Mouse (Mus musculus) kidney, embryonic 16.5 days (tissue): Measurements from ENCODE around the gene Hunk. TPM values are rescaled to one million over a fixed set of nuclear protein-coding genes. Genes with fewer than 3 reads are reported as not detected.

Experiments
- ATAC-seq: fragments of 200-750 bp; cut with Nextera tagmentation; 2 replicates; pipeline ENCODE4 v1.8.0; 2017; ENCODE audit warnings: moderate TSS enrichment; ENCODE audit not compliant: low FRiP score, low TSS enrichment
- H3K27ac ChIP-seq: fragments of 300-500 bp; sonication (generic); 2 replicates; pipeline ENCODE4 v1.5.1; 2014; ENCODE audit warnings: low read length
- H3K27me3 ChIP-seq: fragments of 300-500 bp; sonication (generic); 2 replicates; pipeline ENCODE4 v1.6.1; 2014; ENCODE audit warnings: low read length, control low read depth, mixed read lengths; ENCODE audit not compliant: insufficient read depth
- H3K36me3 ChIP-seq: fragments of 300-500 bp; sonication (generic); 2 replicates; pipeline ENCODE4 v1.6.1; 2014; ENCODE audit warnings: low read length, control low read depth, mixed read lengths; ENCODE audit not compliant: insufficient read depth
- H3K4me1 ChIP-seq: fragments of 300-500 bp; sonication (generic); 2 replicates; pipeline ENCODE4 v1.6.1; 2014; ENCODE audit warnings: low read length, control low read depth, mixed read lengths; ENCODE audit not compliant: insufficient read depth
- H3K4me2 ChIP-seq: fragments of 300-500 bp; sonication (generic); replicated peaks from 2 replicates; pipeline ENCODE4 v1.6.1; 2014; ENCODE audit warnings: low read depth, low read length
- H3K4me3 ChIP-seq: fragments of 300-500 bp; sonication (generic); 2 replicates; pipeline ENCODE4 v1.5.1; 2014; ENCODE audit warnings: mild to moderate bottlenecking, low read length
- H3K9ac ChIP-seq: fragments of 300-500 bp; sonication (generic); replicated peaks from 2 replicates; pipeline ENCODE4 v1.6.1; 2014; ENCODE audit warnings: low read length
- H3K9me3 ChIP-seq: fragments of 300-500 bp; sonication (generic); 2 replicates; pipeline ENCODE4 v1.6.1; 2016; ENCODE audit warnings: low read length, control low read depth
- WGBS: fragments of 180-500 bp; shearing (Covaris S2); extraction: QIAGEN DNeasy Blood & Tissue Kit; methylation state at CpG from one replicate; pipeline ENCODE4 v1.1.7; 2014; 5-methylcytosine and 5-hydroxymethylcytosine counted together
- polyA plus RNA-seq: library from polyadenylated mRNA; unstranded; fragments of >200 nt; fragmentation: Nextera tagmentation; extraction: Ambion mirVana; gene quantifications from 2 replicates; pipeline ENCODE4 v1.2.1, GENCODE M21; 2015

Hunk gene
- polyA plus RNA-seq, 1 experiment from 2014 or later, result 11.3 TPM

DNA sequence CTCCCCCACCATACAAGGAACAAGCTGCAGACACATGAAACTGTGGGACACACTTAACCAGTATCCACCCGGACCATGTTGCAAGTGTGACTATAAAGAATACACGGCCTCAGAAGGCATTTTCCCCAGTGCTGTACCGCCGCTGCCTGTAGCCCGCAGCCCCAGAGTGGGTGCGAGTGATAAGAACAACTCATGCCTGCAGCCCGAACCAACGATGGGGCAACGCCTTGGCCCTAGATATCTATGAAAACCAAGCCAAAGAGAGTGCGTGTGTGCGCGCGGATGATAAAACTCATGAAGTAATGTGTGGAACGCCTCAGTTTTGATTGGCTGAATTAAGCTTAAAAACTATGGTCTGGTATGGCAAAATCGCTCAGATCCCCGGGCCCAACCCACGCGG, 138.1 kb downstream of the Hunk start:
- H3K36me3 ChIP-seq, result no peaks in the 10 kb centered on the region
- no peak overlapping the region for H3K9ac ChIP-seq
- 0 out of 2 replicates have a peak, but pooled peaks have one; percentile 10 for ATAC-seq
- H3K27ac ChIP-seq, result peak overlapping the region; percentile 56; the same call in 1 of the 2 replicates
- H3K27me3 ChIP-seq, result no peaks in the 10 kb centered on the region
- peaks cover 4% of the 10 kb centered on the region; the same call in 1 of the 2 replicates for H3K9me3 ChIP-seq
- H3K4me2 ChIP-seq, result no peak overlapping the region
- H3K4me1 ChIP-seq, result peaks cover 18% of the 10 kb centered on the region
- 87% methylated on average over 18 of the region's 18 CpGs for WGBS
- no peak overlapping the region for H3K4me3 ChIP-seq

DNA sequence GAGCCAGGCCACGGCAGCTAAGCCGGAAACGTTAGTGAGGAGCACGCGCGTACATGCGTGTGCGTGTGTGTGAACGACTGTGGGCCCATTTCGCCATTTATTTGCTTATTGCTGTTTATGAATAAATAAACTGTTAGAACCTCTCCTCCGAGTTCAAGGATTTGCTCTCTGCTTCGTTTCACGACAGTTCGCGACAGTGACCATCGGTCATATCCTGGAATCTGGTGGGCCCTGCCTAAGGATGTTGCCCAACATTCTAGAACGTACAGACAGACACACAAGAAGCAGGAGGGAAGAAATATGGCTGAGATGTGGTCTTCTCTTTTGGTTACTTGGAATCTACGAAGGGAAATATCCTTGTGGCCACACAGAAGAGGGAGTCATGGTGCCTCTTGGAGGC, 138.6 kb downstream of the Hunk start:
- no peak for ATAC-seq
- Histone ChIP-seq H3K4me2 (no peak overlapping the region), H3K4me3 (no peak overlapping the region), H3K9me3 (peaks cover 4% of the 10 kb centered on the region; the same call in 1 of the 2 replicates), H3K9ac (no peak overlapping the region), H3K4me1 (peaks cover 18% of the 10 kb centered on the region), H3K27me3 (no peaks in the 10 kb centered on the region), H3K27ac (no peak overlapping the region), H3K36me3 (no peaks in the 10 kb centered on the region)
- WGBS, result 96% methylated on average over 18 of the region's 18 CpGs

DNA sequence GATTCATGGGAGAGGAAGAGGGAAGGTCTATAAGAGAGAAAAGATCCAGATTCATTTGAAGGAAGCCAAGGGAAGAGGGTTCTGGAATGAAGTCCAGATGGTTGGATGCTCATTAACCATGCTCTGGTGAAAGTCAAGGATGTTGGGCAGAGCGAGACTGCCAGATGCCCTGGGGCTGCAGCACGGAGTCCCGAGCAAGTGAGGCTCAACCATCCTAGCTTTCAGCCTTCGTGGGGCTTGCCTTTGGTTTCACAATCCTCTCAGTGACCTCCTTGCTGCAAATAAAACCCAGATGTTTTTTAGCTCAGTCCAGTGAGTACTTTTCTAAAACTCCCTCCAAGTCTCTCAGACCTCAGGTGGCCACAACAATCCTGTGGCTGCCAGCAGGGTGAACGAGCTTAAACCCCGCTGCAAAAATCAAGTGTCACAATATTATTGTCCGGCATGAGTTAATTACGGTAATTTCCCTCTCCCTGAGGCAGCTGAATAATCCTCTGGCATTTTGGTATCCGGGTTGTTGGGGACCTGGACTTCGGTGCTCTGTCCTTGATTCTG, 147.4 kb downstream of the Hunk start:
- H3K4me3 ChIP-seq, result no peak overlapping the region
- H3K4me2 ChIP-seq, result no peak overlapping the region
- peaks cover 4% of the 10 kb centered on the region; the same call in 1 of the 2 replicates for H3K4me1 ChIP-seq
- no peak overlapping the region for H3K27ac ChIP-seq
- H3K9me3 ChIP-seq, result no peaks in the 10 kb centered on the region; the same call in 1 of the 2 replicates
- no peak overlapping the region for H3K9ac ChIP-seq
- H3K27me3 ChIP-seq, result no peaks in the 10 kb centered on the region
- H3K36me3 ChIP-seq, result no peaks in the 10 kb centered on the region
- ATAC-seq, result no peak
- WGBS, result 38% methylated on average over 10 of the region's 10 CpGs

DNA sequence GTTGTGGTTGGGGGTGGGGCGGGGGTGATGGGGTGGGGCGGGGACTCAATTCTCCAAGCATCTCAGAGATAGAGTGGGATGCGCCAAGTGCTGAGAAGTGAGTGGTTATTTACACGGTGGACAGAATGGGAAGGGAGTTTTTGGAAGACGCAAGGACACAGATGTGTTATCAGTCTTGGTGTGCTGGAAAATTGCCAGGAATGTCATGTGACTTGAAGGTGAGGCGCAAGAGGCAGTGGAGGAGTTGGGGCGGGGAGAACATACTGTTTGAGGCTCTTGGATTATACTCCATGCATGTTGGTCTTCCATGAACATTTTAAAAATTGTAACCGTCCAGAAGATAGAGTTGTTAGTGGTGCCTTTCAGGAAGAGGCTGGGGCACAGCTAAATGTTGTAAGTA, 148.8 kb downstream of the Hunk start:
- H3K9me3 ChIP-seq, result no peaks in the 10 kb centered on the region; the same call in 1 of the 2 replicates
- no peak for ATAC-seq
- 83% methylated on average over 8 of the region's 8 CpGs for WGBS

DNA sequence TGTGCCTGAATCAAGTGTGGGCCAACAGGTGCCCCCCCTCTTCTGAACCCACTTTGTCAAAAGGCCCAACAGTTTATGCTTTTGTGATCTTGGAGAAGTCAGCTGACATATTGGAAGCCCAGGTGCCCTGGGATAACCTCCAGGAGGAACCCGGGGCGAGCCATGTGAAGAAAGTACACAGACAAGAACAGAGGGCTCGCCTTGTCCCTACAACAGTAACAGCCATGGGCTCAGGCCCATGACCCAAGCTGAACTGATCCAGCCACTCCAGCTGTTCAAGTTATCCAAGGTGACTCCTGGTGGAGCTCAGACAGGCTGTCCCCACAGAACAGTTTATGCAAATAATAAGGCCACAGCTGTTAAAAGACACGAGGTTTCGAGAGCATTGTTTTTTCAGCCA, 153.1 kb downstream of the Hunk start:
- Histone ChIP-seq H3K4me2 (no peak overlapping the region), H3K27ac (no peak overlapping the region), H3K9ac (no peak overlapping the region), H3K4me3 (no peak overlapping the region), H3K36me3 (no peaks in the 10 kb centered on the region), H3K9me3 (no peaks in the 10 kb centered on the region; the same call in 1 of the 2 replicates), H3K27me3 (no peaks in the 10 kb centered on the region), H3K4me1 (no peaks in the 10 kb centered on the region)
- no peak for ATAC-seq
- 71% methylated on average over 5 of the region's 5 CpGs for WGBS

More for the DNA sequence above, 148.8 kb downstream of the Hunk start:
- Histone ChIP-seq H3K36me3 (no peaks in the 10 kb centered on the region), H3K27me3 (no peaks in the 10 kb centered on the region), H3K4me3 (no peak overlapping the region), H3K9ac (no peak overlapping the region), H3K4me2 (no peak overlapping the region), H3K4me1 (peaks cover 4% of the 10 kb centered on the region; the same call in 1 of the 2 replicates), H3K27ac (no peak overlapping the region)

DNA sequence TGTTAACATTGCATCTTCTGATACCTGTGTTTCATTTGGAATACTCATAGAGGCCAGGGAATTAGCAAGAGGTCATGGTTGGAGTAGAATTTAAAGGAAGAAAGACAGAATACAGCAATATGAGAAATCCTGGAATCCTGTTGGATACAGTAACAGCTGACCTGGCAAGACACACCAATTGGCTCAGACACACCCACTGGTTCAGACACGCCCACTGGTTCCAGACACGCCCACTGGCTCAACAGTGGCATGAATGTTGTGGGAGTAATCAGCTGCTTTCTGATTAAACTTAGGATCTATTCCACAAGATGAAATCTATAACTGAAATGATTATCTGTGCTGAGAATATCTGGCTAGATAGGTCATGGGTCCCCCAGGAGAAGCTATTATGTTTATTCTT, 155.4 kb downstream of the Hunk start:
- H3K9ac ChIP-seq, result no peak overlapping the region
- no peak overlapping the region for H3K4me3 ChIP-seq
- H3K4me2 ChIP-seq, result no peak overlapping the region
- H3K9me3 ChIP-seq, result no peaks in the 10 kb centered on the region; the same call in 1 of the 2 replicates
- no peaks in the 10 kb centered on the region for H3K27me3 ChIP-seq
- ATAC-seq, result no peak
- no peak overlapping the region for H3K27ac ChIP-seq
- 79% methylated on average over 2 of the region's 2 CpGs for WGBS
- peaks cover 12% of the 10 kb centered on the region; the same call in 1 of the 2 replicates for H3K4me1 ChIP-seq
- no peaks in the 10 kb centered on the region for H3K36me3 ChIP-seq

DNA sequence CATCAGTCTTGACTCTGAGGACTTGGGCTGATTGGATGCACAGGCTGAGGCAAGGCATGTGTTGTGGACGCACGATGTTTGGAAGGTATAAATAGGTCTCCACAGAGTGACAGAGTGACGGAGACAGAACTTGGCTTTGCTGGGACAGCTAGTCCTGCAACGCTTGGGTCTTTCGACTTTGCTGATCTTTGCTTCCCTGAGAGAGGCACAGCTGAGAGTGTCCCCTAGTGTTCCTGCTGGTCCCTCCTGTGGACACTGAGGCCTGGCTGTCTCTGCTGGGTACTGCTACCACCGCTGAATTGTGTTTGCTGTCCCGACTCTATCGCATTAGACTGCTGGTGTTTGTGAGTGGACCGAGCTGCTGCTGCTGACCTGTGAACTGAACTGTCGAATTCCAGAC, 156.6 kb downstream of the Hunk start:
- H3K36me3 ChIP-seq, result no peaks in the 10 kb centered on the region
- H3K27ac ChIP-seq, result no peak overlapping the region
- H3K27me3 ChIP-seq, result no peaks in the 10 kb centered on the region
- no peak overlapping the region for H3K4me2 ChIP-seq
- no peak overlapping the region for H3K4me3 ChIP-seq
- H3K9ac ChIP-seq, result no peak overlapping the region
- no peaks in the 10 kb centered on the region for H3K9me3 ChIP-seq
- peaks cover 12% of the 10 kb centered on the region; the same call in 1 of the 2 replicates for H3K4me1 ChIP-seq
- ATAC-seq, result no peak
- 67% methylated on average over 10 of the region's 10 CpGs for WGBS

DNA sequence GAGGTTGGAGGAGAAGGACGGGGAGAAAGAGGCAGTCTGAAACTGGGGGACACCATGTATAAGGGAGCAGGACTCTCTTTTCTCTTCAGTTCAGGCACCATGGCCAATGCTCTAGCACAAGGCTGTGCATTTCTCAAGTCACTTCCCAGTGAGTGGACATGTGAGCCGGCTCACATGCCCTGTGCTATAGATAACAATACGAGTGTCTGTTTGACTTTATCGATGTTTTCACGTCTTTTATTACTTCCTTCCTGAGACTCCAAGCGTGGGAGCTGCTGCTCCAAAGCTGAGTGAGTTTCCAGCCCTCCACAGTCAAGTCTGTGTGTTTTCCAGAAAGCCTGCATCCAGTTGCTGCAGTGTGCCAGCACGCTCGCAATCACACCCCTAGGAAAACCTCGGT, 158.4 kb downstream of the Hunk start:
- H3K27me3 ChIP-seq, result no peaks in the 10 kb centered on the region
- ATAC-seq, result peak; percentile 55
- no peak overlapping the region for H3K4me3 ChIP-seq
- peak overlapping the region; percentile 34; the same call in 1 of the 2 replicates for H3K27ac ChIP-seq
- 17% methylated on average over 9 of the region's 9 CpGs for WGBS
- no peak overlapping the region for H3K9ac ChIP-seq
- H3K9me3 ChIP-seq, result no peaks in the 10 kb centered on the region
- no peaks in the 10 kb centered on the region for H3K36me3 ChIP-seq
- no peak overlapping the region; the same call in 1 of the 2 replicates for H3K4me2 ChIP-seq
- H3K4me1 ChIP-seq, result peaks cover 12% of the 10 kb centered on the region; the same call in 1 of the 2 replicates

DNA sequence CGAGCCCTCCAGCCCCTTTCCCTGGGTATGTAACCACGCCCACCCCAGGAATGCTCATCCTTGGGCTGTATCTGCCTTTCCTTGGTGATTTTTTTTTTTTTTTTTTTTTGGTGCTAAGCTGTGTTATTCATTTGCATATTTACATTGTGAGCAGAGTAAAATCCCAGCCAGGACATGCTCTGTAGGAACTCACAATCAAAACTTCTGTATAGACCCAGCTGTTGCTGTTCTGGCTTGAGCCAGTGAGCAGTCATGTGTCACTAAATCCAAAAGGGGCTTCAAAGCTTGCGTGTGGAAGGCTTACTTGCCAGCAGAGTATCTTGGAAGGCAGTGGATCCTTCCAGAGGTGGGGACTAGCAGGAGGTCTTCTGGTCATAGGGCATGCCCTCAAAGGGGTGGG, 159.7 kb downstream of the Hunk start:
- H3K27ac ChIP-seq, result no peak overlapping the region; the same call in 1 of the 2 replicates
- no peak overlapping the region for H3K4me3 ChIP-seq
- H3K36me3 ChIP-seq, result no peaks in the 10 kb centered on the region
- 0 out of 2 replicates have a peak, but pooled peaks have one; percentile 44 for ATAC-seq
- no peaks in the 10 kb centered on the region for H3K27me3 ChIP-seq
- WGBS, result 58% methylated on average over 3 of the region's 3 CpGs
- peaks cover 14% of the 10 kb centered on the region; the same call in 1 of the 2 replicates for H3K4me1 ChIP-seq
- no peak overlapping the region for H3K9ac ChIP-seq
- H3K9me3 ChIP-seq, result no peaks in the 10 kb centered on the region
- H3K4me2 ChIP-seq, result no peak overlapping the region

DNA sequence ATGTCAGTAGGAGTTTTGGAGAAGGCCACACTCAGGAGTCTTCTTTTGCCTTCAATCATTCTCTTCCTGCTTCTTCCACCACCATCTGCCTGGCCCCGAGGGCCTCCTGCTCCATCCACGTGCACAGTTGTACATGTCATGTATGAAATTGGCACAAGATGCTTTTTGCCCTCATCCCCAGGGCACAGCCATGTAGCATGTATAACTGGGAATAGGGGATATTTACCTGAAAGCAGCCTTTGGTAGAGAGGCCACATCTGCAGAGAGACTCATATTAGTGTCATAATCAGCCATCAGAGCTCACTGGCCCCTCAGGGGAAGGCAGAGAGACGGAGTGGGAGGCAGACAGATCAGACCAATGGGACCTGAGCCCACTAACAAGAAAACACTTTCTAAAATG, 160.8 kb downstream of the Hunk start:
- Histone ChIP-seq H3K27ac (no peak overlapping the region), H3K4me2 (no peak overlapping the region), H3K4me3 (no peak overlapping the region), H3K9ac (no peak overlapping the region), H3K9me3 (no peaks in the 10 kb centered on the region), H3K27me3 (no peaks in the 10 kb centered on the region), H3K4me1 (peaks cover 14% of the 10 kb centered on the region; the same call in 1 of the 2 replicates), H3K36me3 (no peaks in the 10 kb centered on the region)
- WGBS, result 85% methylated on average over 3 of the region's 3 CpGs
- no peak for ATAC-seq
